Mouse (Mus musculus) c-Kit-positive CD71-positive TER-119-positive erythroid progenitor cells, embryonic 14.5 days (primary cell): ENCODE results near the gene Rtn2.
"Not testable (repeated sequence)": the region's sequence is repeated elsewhere in the genome, so short reads cannot be mapped to it uniquely, and the experiment has no call there.

Experiments
- DNase-seq: peaks from one replicate; pipeline ENCODE4 v3.0.0-alpha.2; 2013; ENCODE audit warnings: low spot score

Gene Rtn2

DNA sequence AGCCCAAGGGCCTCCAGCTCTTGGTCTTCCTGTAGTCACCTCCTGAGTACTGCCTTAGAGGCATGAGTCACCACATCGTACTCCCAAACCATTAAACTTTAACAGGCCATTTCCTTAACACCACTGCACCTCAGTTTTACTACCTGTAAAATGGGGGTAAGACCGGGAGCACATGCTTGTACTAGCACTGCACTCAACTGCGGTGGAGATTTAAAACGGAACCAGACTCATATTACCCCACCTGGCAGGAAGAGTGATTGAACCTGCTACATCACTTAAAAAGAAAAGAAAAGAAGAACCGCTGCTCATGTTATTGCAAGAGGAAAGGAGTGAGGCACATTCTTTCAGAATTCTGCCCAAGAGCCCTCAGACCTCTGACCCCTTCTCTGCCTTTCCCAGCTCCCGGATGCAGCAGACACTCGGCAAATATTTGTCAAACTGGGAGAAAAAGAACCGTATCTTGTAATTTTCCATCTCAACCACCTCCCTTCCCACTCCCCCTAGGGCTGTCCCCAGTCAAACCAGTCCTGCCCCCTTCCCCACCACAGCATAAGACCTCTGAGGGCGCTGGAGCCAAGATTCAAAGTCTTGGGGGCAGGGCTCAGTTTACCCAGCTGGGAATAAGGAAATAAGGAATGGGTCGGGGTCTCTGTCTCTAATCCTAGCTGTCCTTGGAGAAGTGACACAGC lies 13.3 kb upstream of the Rtn2 start:
- no peak for DNase-seq

DNA sequence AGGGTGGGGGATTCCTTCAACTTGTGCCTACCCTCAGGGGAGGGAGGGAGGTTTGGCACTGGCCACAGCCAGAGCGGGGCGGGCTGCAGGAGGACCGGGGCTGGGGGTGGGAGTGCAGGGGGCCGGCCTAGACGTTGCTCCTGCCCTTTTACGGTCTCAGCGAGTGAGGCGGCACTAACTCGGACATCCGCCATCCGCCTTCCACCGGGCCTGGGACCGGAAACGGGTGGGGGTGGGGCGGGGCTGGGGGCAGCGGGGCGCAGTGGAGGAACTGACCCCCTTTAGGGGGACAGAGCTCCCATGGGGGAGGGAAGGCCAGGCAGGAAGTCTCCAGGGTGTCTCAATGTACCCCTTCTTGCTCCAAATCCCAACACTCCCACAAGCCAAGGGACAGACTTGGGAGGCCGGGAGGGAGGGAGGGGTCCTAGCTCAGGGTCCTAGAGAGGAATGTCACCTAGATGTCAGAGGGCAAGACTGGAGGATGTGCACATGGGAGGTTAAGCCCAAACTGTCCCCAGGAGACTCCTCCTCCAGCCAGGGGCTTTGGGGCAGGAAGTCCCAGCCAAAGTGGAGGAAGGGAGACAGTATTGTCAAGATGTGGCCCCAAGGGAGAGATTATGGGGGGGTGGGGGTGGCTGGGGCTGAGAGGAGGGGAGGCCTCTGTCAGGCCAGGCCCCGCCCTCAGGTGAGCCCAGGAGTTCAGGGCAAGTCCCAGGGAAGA lies 12.5 kb upstream of the Rtn2 start:
- DNase-seq = no peak

DNA sequence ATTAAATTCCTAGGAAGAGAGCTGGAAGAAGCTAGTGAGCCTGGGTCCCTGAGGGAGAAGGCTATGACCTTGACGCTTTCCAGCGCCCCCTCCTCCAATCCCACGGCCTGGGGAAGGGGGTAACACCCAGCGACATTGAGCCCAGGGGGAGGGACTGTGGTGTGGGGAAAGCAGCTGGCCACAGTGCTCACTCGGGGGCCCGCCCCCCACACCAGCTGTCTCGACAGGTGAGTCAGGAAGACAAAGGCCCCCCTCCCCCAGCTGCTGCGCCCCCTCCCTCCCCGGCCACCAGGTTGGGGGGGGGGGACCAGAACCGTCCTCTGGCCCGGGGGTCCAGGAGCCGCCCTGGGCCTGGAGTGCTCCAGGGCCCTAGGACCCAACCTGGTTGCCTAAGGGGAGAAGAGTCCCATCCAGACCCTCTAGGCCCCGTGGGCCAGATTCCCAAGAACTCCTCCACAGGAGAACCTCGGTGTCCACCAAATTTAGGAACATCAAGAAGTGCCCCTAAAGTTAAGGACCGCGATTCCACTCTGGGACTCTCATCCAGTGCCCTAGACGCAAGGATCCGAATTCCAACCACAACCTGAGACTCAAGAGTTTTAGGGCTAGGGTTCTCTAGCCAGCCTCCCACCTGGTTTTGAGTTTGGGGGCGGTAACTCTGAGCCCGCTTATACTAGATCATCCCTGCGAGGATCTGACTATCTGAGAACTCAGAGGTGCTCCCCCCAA lies 11.8 kb upstream of the Rtn2 start:
- DNase-seq = no peak

DNA sequence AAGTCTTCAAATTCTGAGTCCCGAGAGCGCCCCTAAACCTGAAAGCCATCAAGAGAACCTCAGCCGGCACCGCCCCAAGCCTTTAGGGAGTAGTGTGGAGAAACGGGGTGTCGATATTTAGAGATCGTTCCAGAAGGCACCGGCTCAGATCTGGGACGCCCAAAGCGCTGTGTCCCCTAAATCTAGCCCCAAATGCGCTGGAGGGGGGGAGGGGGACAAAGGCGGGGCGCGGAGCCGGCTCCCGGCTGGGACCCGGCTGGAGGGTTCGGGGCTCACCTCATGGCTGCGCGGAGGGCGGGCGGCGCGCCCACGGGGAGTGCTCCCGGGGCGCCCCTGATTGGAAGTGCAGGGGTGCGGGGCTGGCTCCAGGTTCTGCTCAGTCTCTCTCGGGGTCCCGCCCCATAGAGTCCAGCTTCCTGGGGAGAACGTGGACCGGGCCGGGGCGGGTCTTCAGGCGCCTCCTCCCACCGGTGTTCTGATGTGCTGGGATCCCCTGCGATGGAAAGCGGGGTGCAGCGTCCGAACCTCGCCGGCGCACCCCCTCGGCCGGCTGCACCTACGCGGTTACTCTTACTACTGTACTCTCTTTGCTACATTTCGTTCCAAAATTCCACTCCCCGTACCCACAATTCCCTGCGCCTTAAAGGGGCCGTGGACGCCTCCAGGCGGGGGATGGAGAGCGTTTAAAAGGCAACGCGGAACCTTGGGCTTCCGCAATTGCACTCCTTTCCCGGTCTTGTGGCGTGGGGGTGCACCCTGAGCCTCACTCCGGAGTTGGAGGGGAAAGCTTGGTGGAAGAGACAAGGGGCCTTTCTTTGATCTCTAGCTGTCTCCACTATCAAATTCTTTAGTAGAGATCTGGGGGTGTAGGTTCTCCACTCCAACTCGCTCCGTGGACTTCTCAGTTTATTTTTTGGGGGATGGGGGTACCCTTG lies 10.9 kb upstream of the Rtn2 start, which contains the start of gene Vasp:
Gene Vasp, minus strand, starts transcription at position 580 of the 935 bp plus-strand sequence.
- DNase-seq = peak; percentile 87

DNA sequence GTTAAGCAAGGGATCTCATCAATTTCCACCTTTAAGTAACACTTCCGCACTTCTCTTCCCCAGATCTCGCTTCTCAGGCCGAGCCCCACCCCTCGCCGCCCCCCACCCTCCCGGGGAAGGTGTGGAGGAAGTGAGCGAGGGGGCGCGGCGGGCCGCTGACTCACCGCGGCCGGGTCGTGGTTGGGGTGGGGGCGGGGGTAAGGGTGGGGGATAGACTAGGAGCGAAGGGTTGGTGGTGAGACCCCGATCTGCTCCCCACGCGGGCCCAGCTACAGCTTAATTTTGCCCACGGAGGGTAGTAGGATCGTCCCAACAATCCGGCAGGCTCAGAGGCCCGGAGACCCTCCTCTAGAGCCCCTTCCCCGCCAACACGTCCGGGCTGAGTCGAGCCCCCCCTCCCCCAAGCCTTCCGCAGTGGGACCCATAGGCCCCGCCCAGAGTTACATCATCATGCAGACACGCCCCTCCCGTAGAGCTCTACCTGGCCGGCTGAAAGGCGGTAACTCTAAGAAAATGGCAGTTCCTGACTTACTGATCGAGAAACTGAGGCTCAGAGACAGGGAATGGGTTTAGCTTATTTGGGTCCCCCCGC lies 10.2 kb upstream of the Rtn2 start:
- DNase-seq = peak; percentile 80

DNA sequence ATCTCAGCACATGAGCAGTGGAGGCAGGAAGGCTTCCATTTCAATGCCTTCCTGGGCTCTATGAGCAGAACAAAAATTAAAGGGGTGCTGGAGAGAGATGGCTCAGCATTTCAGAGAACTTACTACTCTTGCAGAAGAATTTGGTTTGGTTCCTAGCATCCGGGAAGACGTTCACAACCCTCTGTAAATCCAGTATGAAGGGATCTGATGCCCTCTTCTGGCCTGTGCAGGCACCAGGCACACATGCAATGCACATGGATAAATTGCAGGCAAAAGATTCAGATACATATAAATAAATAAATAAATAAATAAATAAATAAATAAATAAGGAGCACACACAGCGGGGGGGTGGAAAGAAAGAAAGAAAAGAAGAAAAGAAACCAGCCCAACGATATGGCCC lies 6.2 kb upstream of the Rtn2 start:
- no peak for DNase-seq

DNA sequence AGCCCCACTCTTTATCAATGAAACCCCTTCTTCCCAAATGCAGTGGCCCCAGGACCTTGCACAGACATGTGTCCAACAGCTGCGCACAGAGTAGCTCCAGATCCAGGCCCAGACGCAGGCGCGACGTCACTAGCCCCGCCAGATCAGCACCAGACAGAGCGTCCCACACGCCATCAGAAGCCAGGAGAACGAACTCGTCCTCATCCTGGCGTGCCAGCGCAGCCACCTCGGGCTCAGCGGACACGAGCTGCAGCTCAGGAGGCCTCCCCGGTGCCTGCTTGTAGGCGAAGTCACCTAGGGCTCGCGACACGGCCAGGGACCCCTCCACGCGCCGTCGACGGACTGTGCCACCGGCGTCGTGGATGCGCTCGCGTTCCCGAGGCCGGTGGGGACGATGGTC lies 3.4 kb upstream of the Rtn2 start:
- DNase-seq = no peak

DNA sequence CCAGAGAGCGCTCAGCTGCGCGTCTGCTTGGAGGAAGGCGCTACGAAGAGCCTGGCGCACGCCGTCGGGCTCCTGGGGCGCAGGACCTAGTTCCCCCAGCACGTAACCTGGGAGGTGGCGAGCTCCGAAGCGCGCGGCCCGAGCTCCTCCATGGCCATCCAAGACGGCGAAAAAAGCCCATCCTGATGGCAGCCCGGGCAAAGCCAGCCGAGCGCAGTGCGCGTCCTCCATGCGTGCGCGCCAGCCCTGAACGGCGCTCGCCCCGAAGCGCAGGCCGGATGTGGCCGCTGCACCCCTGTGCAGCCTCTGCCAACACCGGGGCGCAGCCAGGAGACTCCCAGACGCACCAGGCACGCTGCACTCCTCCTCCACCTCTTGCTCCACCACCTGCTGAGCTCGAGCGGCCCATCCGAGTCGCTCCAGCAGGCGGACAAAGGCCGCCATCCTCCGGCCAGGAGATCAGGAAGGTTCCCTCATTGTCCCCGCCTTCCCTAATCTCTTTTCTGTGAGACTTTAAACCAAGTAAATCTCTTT lies 2.8 kb upstream of the Rtn2 start, which contains the start of gene Ppm1n:
Gene Ppm1n, minus strand, starts transcription at position 484 of the 534 bp plus-strand sequence.
- DNase-seq = no peak

DNA sequence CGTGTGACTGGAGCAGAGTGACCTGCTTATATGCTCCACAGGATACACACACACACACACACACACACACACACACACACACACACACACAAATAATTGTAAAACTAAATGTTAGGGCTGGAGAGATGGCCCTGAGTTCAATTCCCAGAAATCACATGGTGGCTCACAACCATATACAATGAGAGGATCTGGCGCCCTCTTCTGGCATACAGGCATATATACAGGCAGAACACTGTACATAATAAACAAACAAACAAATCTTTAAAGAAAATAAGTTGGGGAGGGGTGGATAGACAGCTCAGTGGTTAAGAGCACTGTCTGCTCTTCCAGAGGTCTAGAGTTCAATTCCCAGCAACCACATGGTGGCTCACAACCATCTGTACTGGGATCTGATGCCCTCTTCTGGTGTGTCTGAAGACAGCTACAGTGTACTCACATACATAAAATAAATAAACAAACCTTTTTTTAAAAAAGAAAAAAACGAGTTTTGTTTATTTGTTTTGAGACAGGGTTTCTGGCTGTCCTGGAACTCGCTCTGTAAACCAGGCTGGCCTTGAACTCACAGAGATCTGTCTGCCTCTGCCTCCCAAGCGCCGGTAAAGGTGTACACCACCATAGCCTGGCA lies 632 bp upstream of the Rtn2 start:
- DNase-seq = not testable (repeated sequence)

DNA sequence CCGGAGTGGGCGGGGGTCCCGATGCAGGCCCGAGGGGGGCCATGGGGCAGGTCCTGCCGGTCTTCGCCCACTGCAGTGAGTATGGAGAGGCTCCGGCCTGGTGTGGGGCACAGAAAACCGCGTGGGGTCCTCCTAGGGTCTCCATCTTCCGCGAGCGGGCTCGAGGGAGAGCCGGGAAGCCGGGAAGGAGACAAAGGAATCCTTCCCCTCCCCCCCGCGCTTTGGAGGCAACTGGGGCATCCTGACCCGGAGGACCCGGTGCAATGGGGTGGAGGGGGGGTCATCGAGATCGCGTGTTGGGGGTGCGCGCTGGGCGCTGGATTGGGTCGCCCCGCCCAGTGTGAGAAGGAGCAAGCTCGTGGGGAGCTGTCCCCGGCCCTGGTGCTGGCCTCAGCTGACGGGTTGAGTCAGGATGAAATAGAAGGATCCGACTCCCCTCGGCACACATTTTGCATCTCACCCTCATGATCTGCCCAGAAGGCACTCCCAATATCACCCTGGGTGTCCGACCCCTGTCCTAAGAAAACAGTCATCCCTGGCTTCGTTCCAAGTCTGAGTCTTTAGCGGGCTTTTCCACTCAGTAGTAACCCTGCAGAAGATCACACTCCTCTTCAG lies 474 bp downstream of the Rtn2 start:
- DNase-seq = no peak

DNA sequence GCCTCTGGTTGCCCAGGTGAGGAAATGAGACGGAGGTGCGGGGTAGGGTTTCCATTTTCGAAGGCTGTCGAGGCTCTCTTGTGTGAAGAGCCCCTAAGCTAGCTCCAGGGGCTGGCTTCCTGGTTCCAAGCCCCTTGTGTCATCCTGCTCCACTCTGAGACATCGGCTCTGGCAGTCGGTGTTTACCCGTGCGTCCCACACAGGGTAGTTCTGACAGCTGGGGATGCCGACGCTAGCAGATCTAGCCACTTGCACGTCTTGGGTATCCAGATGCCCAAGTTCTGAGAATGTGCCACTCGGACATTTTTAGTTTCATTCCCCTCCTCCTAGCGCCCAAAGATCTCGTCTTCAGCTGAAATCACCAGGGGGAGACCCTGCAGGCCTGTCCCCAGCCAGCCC lies 981 bp downstream of the Rtn2 start:
- DNase-seq = no peak

DNA sequence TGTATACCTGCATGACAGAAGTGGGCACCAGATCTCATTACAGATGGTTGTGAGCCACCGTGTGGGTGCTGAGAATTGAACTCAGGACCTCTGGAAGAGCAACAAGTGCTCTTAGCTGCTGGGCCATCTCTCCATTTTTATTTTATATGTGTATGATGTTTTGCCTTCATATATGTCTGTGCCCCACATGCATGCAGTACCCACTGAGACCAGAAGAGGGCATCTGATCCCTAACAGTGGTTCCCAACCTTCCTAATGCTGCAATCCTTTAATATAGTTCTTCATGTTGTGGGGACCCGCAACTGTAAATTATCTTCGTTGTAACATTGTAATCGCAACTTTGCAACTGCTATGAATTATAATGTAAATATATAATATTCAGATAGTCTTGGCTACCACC lies 2.3 kb downstream of the Rtn2 start:
- DNase-seq = peak; percentile 72

DNA sequence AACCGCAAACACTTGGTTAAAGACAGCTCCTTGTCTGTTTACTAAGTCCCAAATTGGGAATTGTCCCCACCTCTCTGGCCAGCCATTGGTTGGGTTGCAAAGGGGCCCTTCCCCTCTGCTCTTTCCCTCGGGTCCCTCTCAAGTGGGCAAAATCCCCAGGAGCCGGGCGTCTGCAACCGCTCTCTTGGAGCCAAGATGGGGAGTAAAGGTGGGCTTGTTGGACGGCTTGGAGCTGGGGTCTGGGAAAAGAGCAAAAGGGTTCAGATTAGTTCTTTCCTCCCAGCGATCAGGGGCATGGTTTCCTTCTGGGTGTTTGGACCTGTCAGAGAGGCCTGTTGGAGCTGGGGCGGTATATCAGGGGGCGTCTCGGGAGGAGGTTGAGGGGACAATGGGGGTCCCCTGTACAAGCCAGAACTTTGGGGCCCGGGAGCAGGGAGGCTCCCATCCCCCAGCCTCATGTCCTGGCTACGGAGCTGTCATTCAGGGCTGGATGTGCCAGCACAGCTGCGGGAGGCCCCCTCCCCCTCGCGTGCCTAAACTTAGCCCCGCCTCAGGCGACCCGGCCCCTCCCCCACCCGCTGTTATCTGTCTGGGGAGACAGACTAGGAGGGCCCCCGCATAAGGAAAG lies 8.7 kb downstream of the Rtn2 start:
- peak; percentile 60 for DNase-seq

DNA sequence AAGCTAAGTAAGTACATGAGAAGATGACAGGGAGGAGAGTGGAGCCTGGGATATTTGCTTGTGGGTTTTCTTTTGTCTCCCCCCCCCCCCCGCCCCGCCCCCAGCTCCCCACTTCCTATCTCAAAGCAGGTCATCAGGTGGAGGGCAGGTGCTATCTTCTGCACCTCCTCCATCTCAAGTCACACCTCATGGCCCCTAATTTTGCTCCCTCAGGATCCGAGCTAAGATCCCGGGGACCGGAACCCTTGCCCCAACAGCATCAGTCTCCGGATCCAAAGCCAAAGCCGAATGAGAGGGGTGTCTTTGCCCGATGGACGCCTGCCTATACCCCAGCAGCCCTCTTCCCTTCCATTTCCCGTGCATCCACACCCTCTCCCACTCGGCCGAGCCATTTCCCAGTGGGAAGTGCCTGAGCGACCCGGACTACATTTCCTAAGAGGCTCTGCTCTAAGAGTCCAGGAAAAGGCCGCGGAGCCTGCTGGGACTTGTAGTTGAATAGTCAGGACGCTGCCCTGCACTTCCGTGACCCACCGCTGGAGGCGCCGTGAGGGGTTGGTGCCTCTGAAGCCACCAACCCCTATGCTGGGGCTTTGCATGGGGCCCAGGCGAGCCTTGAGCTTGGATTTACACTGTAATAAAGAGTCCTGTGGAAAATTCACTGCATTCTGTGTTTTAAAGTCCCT lies 13.2 kb downstream of the Rtn2 start:
- peak; percentile 83 for DNase-seq

DNA sequence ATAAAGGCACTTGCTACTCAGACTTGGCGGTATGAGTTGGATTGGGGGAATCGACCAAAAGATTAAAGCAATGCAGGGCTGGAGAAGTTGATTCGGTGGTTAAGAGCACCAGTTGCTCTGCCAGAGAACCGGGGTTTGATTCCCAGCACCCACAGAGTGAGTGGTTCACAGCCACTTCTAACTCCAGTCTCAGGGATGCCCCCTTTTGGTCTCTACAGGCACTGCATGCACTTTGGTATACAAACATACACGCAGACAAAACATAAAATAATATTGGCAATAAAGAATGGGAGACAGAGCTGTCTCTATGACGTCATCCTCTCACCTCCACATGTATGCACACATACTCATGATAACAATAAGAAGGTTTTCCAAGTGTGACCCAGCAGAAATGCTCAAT lies 14.6 kb downstream of the Rtn2 start:
- no peak for DNase-seq

DNA sequence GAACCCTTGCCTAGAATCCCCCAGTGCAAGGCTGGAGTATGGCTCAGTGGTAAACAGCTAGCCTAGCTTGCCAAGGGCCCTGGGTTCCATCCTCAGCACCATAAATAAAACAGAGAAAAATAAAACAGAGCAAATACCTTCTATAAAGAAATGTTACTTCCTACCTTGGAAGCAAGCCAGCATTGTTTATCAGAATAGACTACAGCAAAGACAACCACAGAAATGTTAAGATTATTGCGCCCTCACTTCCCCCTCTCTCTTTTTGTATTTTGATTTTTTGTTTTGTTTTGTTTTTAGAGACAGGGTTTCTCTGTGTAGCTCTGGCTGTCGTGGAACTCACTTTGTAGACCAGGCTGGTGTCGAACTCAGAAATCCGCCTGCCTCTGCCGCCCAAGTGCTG lies 15.4 kb downstream of the Rtn2 start:
- no peak for DNase-seq

DNA sequence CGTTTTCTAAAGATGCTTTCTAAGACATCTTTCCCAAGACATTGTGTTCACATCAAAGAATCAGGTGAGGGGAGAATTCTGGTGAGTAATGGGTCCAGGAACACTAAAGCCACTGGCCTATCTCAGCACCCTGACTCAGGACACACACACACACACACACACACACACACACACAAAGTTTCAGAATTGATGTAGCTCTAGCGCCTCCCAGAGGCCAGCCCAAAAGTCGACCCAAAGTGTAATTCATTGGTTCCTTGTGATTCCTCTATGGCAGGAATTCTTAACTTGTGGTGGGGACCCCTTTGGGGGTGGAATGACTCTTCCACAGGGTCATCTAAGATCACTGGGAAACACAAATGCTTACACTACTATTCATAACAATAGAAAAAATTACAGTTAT lies 16.8 kb downstream of the Rtn2 start:
- no peak for DNase-seq

DNA sequence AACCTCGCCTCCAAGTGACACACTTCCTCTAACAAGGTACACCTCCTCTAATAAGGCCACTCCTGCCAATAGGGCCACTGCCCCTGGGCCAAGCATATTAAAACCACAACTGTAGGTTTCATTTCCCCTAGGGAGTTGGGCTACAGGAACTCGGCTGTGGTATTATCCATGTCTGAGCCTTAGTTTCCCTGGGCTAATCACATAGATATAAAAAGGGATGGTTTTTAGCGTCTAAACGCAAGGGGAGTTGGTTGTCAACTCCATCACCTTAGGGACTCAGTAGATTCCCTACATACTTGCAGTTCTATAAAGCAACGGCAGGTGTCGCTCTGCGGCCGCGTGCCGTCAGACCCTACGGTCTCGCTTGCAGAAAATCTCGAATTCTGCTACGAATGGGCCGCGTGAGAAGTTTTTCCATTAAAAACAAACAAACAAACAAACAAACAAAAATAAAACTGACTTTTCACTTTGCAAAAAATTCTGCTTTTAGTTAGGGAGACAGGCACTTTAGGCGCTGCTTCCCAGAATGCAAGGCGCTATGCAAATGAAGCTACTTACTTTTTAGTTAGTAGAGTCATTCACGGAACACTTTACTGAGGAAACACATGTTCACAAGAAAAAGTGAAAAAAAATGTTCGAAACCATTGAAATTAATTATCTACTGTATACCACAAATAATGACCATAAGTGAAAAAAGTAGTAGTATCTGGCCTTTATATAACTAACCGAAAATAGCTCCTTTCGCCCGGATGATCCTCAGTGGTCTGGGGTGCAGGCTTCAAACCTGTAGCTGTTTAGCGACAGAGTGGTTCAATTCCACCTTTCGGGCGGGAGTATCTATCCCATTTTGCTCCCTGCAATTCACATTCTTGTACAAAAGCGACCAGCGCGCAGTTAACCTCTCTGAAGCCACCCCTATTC lies 18.3 kb downstream of the Rtn2 start:
- DNase-seq = peak; percentile 80
